Mouse (Mus musculus) myocyte (in vitro differentiated cells): ENCODE results near the gene Gngt1. TPM values are rescaled to one million over a fixed set of nuclear protein-coding genes. Genes with fewer than 3 reads are reported as not detected.

Experiments
- H3K27me3 ChIP-seq: one replicate; pipeline ENCODE4 v1.6.1; 2011; ENCODE audit not compliant: control insufficient read depth, insufficient read depth, insufficient read length
- H3K36me3 ChIP-seq: one replicate; pipeline ENCODE4 v1.6.1; 2011; ENCODE audit not compliant: control insufficient read depth, insufficient read depth
- H3K4me2 ChIP-seq: one replicate; pipeline ENCODE4 v1.6.1; 2011; ENCODE audit warnings: low read depth, control low read depth
- H3K4me3 ChIP-seq: one replicate; pipeline ENCODE4 v1.5.1; 2011; ENCODE audit warnings: mild to moderate bottlenecking, control low read depth, moderate library complexity
- H3K79me2 ChIP-seq: one replicate; pipeline ENCODE4 v1.6.1; 2011; ENCODE audit not compliant: control insufficient read depth, insufficient read depth
- H3ac ChIP-seq: one replicate; pipeline ENCODE4 v1.6.1; 2011; ENCODE audit not compliant: control insufficient read depth, insufficient read length
- CEBPB ChIP-seq: IDR thresholded peaks from 2 replicates; pipeline ENCODE4 v1.6.1; 2011; ENCODE audit warnings: mild to moderate bottlenecking, moderate library complexity; ENCODE audit not compliant: poor library complexity, insufficient read depth, severe bottlenecking
- E2F4 ChIP-seq: IDR thresholded peaks from one replicate; pipeline ENCODE4 v1.6.1; 2011; ENCODE audit warnings: mild to moderate bottlenecking, control low read depth, moderate library complexity; ENCODE audit not compliant: insufficient read depth
- MAX ChIP-seq: IDR thresholded peaks from one replicate; pipeline ENCODE4 v1.6.1; 2011; ENCODE audit warnings: low read depth, mild to moderate bottlenecking, control low read depth
- MYOD1 ChIP-seq, 3 experiments: IDR thresholded peaks; one replicate each; pipeline ENCODE4 v1.6.1; 2011; ENCODE audit warnings: control low read depth in 2 of 3, low read depth in 2 of 3, mild to moderate bottlenecking in 2 of 3, moderate library complexity in 1 of 3; ENCODE audit not compliant: insufficient read length in 2 of 3, control insufficient read depth in 1 of 3
- MYOG ChIP-seq, 3 experiments: IDR thresholded peaks; one replicate each; pipeline ENCODE4 v1.6.1; 2011; ENCODE audit warnings: control low read depth in 2 of 3, low read depth in 2 of 3, mild to moderate bottlenecking in 2 of 3; ENCODE audit not compliant: insufficient read length in 2 of 3, control insufficient read depth in 1 of 3, insufficient read depth in 1 of 3
- POLR2A ChIP-seq: IDR thresholded peaks from one replicate; pipeline ENCODE4 v1.6.1; 2011; ENCODE audit warnings: low read depth, mild to moderate bottlenecking, control low read depth, moderate library complexity; ENCODE audit not compliant: insufficient read length
- POLR2AphosphoS2 ChIP-seq: IDR thresholded peaks from one replicate; pipeline ENCODE4 v1.6.1; 2011; ENCODE audit warnings: low read depth, control low read depth; ENCODE audit not compliant: insufficient read length
- REST ChIP-seq: IDR thresholded peaks from one replicate; pipeline ENCODE4 v1.6.1; 2011; ENCODE audit warnings: mild to moderate bottlenecking, control low read depth, moderate library complexity; ENCODE audit not compliant: insufficient read depth, insufficient read length
- SRF ChIP-seq: IDR thresholded peaks from one replicate; pipeline ENCODE4 v1.6.1; 2011; ENCODE audit warnings: low read depth; ENCODE audit not compliant: control insufficient read depth, insufficient read length
- TCF12 ChIP-seq: IDR thresholded peaks from one replicate; pipeline ENCODE4 v1.6.1; 2011; ENCODE audit warnings: mild to moderate bottlenecking, control low read depth; ENCODE audit not compliant: poor library complexity, insufficient read depth, severe bottlenecking
- TCF3 ChIP-seq: IDR thresholded peaks from one replicate; pipeline ENCODE4 v1.6.1; 2011; ENCODE audit warnings: low read depth, control low read depth; ENCODE audit not compliant: insufficient read length
- USF1 ChIP-seq: IDR thresholded peaks from one replicate; pipeline ENCODE4 v1.6.1; 2011; ENCODE audit warnings: low read depth, mild to moderate bottlenecking, control low read depth, moderate library complexity
- polyA plus RNA-seq: library from polyadenylated mRNA; unstranded; fragments of >200 nt; fragmentation: generic; extraction: Trizol; gene quantifications from one replicate; pipeline ENCODE4 v1.2.1, GENCODE M21; 2012; ENCODE audit warnings: missing spikeins

The Gngt1 gene
- polyA plus RNA-seq, 1 experiment: not detected

DNA sequence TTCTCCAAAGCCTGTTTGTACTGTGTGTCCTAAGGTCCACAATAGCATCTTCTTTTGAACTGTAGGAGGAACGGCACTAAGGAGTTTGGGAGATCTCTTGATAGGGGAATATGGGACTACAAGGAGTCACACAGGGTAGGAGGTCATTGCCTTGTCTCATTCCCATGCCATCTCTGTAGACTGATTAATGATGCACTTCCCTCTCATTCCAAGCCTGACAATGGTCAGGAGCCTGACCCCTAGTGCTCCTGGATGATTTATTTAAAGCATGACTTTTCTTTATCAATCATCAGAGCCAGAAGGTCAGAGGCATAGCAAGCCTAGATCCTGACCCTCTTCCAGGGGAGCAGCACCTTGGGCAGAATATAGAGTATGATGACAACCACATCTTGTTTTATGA, 29.1 kb downstream of the Gngt1 start:
- no peak overlapping the region for H3K4me2 ChIP-seq
- no peaks in the 10 kb centered on the region for H3K36me3 ChIP-seq
- no peak overlapping the region for H3K4me3 ChIP-seq
- no peak for TF ChIP-seq POLR2A
- TF ChIP-seq E2F4: no peak
- TF ChIP-seq TCF3: no peak
- TF ChIP-seq SRF: no peak
- TF ChIP-seq TCF12: no peak
- no peak for TF ChIP-seq USF1
- TF ChIP-seq MYOD1 (IDR thresholded peaks at IDR 0.05; ENCODE audit: control insufficient read depth in 1 of 3, insufficient read length in 2 of 3, low read depth in 2 of 3): no peak
- TF ChIP-seq MYOG (IDR thresholded peaks at IDR 0.05; ENCODE audit: control insufficient read depth in 1 of 3, insufficient read depth in 1 of 3, insufficient read length in 2 of 3, low read depth in 2 of 3): no peak
- TF ChIP-seq REST: no peak
- TF ChIP-seq MAX: no peak
- TF ChIP-seq CEBPB: no peak
- TF ChIP-seq POLR2AphosphoS2: no peak
- H3K27me3 ChIP-seq: no peaks in the 10 kb centered on the region
- no peak overlapping the region for H3ac ChIP-seq
- no peaks in the 10 kb centered on the region for H3K79me2 ChIP-seq

DNA sequence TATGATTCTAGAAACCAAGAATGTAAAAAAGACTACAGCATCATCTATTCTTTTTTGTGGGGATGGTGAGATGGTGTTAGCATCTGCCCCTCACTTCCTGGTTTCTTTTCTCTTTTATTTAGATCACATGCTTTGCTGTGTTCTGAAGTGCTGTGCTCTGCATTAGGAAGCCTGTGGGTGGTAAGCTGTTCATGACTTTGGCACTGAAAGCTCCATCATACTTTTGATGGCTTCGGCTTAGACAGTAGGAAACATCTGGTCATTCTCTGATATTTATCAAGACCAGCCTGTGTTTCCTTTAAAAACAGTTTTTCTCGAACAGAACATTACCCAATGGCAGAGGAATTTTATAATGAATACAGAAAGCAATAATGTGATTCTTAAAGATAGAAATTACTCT, 32.8 kb downstream of the Gngt1 start:
- no peak overlapping the region for H3K4me2 ChIP-seq
- no peak overlapping the region for H3K4me3 ChIP-seq
- H3ac ChIP-seq: no peak overlapping the region
- H3K36me3 ChIP-seq: no peaks in the 10 kb centered on the region
- TF ChIP-seq CEBPB (no peak), POLR2A (no peak), SRF (no peak)
- H3K79me2 ChIP-seq: no peaks in the 10 kb centered on the region
- no peaks in the 10 kb centered on the region for H3K27me3 ChIP-seq

DNA sequence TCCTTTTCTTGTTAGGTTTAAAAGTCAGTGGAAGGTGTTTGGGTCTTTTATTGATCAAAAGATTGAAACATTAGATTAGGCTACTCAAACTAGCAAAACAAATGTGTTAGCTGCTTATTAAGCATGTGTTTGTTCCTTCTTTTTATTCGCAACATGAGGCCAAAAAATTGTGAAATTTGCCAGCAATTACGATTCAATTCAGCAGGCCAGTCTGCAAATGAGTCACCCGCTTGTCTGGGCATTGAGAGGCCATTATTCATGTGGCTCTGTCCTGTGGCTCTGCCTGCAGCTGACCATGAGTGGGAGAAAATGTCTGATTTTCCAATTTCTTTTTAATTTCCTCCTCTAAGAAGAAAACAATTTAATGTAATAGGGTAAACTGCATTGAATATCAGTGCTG, 37.4 kb downstream of the Gngt1 start:
- Histone ChIP-seq H3K4me2 (peak overlapping the region; percentile 57), H3ac (no peak overlapping the region), H3K36me3 (no peaks in the 10 kb centered on the region), H3K4me3 (no peak overlapping the region), H3K79me2 (no peaks in the 10 kb centered on the region), H3K27me3 (no peaks in the 10 kb centered on the region)
- peak; percentile 43; the same call in 1 of the 2 replicates for TF ChIP-seq CEBPB
- TF ChIP-seq MYOD1 (IDR thresholded peaks at IDR 0.05; ENCODE audit: control insufficient read depth in 1 of 3, insufficient read length in 2 of 3, low read depth in 2 of 3): no peak
- no peak for TF ChIP-seq E2F4
- TF ChIP-seq TCF3: no peak

DNA sequence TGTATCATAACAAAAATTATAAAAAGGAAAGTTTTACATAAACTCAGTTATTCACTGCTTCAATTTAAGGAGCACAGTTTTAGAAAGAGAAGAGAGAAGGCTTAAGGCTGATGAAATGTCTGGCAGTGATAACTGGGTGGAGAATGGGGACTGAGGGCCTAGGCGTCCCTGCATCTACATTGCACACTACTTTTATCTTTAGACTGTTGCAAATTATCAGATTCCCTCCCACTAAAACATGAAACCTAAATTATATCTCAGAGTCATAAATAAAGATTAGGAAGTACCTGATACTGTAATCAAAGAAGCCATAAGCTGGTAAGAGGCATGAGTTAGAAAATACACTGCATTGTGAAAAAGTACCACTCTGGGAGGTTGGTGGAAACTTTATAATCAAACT, 48.2 kb downstream of the Gngt1 start:
- Histone ChIP-seq H3K79me2 (no peaks in the 10 kb centered on the region), H3K27me3 (no peaks in the 10 kb centered on the region), H3K4me2 (no peak overlapping the region), H3K36me3 (no peaks in the 10 kb centered on the region), H3K4me3 (no peak overlapping the region), H3ac (no peak overlapping the region)
- no peak for TF ChIP-seq TCF3
- no peak for TF ChIP-seq POLR2AphosphoS2
- TF ChIP-seq SRF: no peak
- no peak for TF ChIP-seq CEBPB
- no peak for TF ChIP-seq MYOD1 (IDR thresholded peaks at IDR 0.05; ENCODE audit: control insufficient read depth in 1 of 3, insufficient read length in 2 of 3, low read depth in 2 of 3)
- no peak for TF ChIP-seq USF1
- TF ChIP-seq E2F4: no peak
- no peak for TF ChIP-seq MAX
- no peak for TF ChIP-seq REST
- no peak for TF ChIP-seq MYOG (IDR thresholded peaks at IDR 0.05; ENCODE audit: control insufficient read depth in 1 of 3, insufficient read depth in 1 of 3, insufficient read length in 2 of 3, low read depth in 2 of 3)
- no peak for TF ChIP-seq POLR2A
- no peak for TF ChIP-seq TCF12

Other genes with a start within 250 kb of the Gngt1 start
- not detected for gene Calcr, start 229.1 kb upstream of the Gngt1 start, polyA plus RNA-seq
- 0.06 TPM for gene Tfpi2, start 4.9 kb upstream of the Gngt1 start, polyA plus RNA-seq
- gene Gng11, start 10.1 kb downstream of the Gngt1 start, polyA plus RNA-seq: 19.3 TPM
- gene Bet1, start 93.2 kb downstream of the Gngt1 start, polyA plus RNA-seq: 23.6 TPM